Mouse (Mus musculus) limb, embryonic 14.5 days (tissue): ENCODE measurements around the gene Vtn. TPM values are rescaled to one million over a fixed set of nuclear protein-coding genes. Genes with fewer than 3 reads are reported as not detected.

Experiments used
- ATAC-seq: fragments of 200-750 bp; cut with Nextera tagmentation; 2 replicates; pipeline ENCODE4 v1.8.0; 2017; ENCODE audit warnings: low read depth, moderate number of reproducible peaks, moderate TSS enrichment; ENCODE audit not compliant: low FRiP score
- DNase-seq: peaks from one replicate; pipeline ENCODE4 v3.0.0-alpha.2; 2015; ENCODE audit warnings: low spot score
- H3K27ac ChIP-seq: fragments of 300-500 bp; sonication (generic); replicated peaks from 2 replicates; pipeline ENCODE4 v1.5.1; 2014; ENCODE audit warnings: low read depth, mild to moderate bottlenecking, low read length, moderate library complexity, mixed read lengths
- H3K27me3 ChIP-seq: fragments of 300-500 bp; sonication (generic); 2 replicates; pipeline ENCODE4 v1.6.1; 2014; ENCODE audit warnings: low read length, mixed read lengths; ENCODE audit not compliant: control insufficient read depth, insufficient read depth
- H3K36me3 ChIP-seq: fragments of 300-500 bp; sonication (generic); 2 replicates; pipeline ENCODE4 v1.6.1; 2014; ENCODE audit warnings: mild to moderate bottlenecking, low read length, moderate library complexity, mixed read lengths; ENCODE audit not compliant: control insufficient read depth, insufficient read depth
- H3K4me1 ChIP-seq: fragments of 300-500 bp; sonication (generic); 2 replicates; pipeline ENCODE4 v1.6.1; 2014; ENCODE audit warnings: antibody characterized with exemption, low read length, mixed read lengths; ENCODE audit not compliant: control insufficient read depth, insufficient read depth
- H3K4me2 ChIP-seq: fragments of 300-500 bp; sonication (generic); replicated peaks from 2 replicates; pipeline ENCODE4 v1.6.1; 2014; ENCODE audit warnings: low read depth, mild to moderate bottlenecking, low read length, moderate library complexity; ENCODE audit not compliant: severe bottlenecking
- H3K4me3 ChIP-seq: fragments of 300-500 bp; sonication (generic); replicated peaks from 2 replicates; pipeline ENCODE4 v1.5.1; 2014; ENCODE audit warnings: low read length
- H3K9ac ChIP-seq: fragments of 300-500 bp; sonication (generic); 2 replicates; pipeline ENCODE4 v1.6.1; 2014; ENCODE audit warnings: mild to moderate bottlenecking, low read depth, low read length, moderate library complexity; ENCODE audit not compliant: severe bottlenecking
- H3K9me3 ChIP-seq: fragments of 300-500 bp; sonication (generic); 2 replicates; pipeline ENCODE4 v1.6.1; 2016; ENCODE audit warnings: low read length; ENCODE audit not compliant: control insufficient read depth
- POLR2A ChIP-seq: fragments of 200-500 bp; IDR thresholded peaks from 2 replicates; pipeline ENCODE4 v1.8.0; 2012; ENCODE audit warnings: inconsistent platforms, mild to moderate bottlenecking, moderate library complexity, borderline replicate concordance; ENCODE audit not compliant: insufficient read depth, insufficient read length; ENCODE audit errors: extremely low read depth
- WGBS: fragments of 180-500 bp; shearing (Covaris S2); extraction: QIAGEN DNeasy Blood & Tissue Kit; methylation state at CpG from one replicate; pipeline ENCODE4 v1.1.7; 2014; 5-methylcytosine and 5-hydroxymethylcytosine counted together
- polyA plus RNA-seq, 2 experiments: library from polyadenylated mRNA; depleted of rRNA in 1 of 2; stranded (reverse) in 1 of 2; unstranded in 1 of 2; fragments of >200 nt; fragmentation: Nextera tagmentation in 1 of 2; extraction: Ambion mirVana in 1 of 2; gene quantifications; 2 replicates each; pipeline versions ENCODE4 v1.2.1 to v1.2.3; 2012 to 2014

The Vtn gene
- polyA plus RNA-seq, 2 experiments, result 0.41 to 1.3 TPM

GRCm38 (mm10) chr11:78551059-78551398, 52.1 kb downstream of the Vtn start:
- DNase-seq, result no peak
- WGBS, result 30% methylated on average over 6 of the region's 6 CpGs
- H3K9me3 ChIP-seq, result no peaks in the 10 kb centered on the region
- H3K4me2 ChIP-seq, result peak overlapping the region; percentile 79
- H3K27ac ChIP-seq, result peak overlapping the region; percentile 79
- no peaks in the 10 kb centered on the region for H3K27me3 ChIP-seq
- ATAC-seq, result peak; percentile 24
- H3K36me3 ChIP-seq, result no peaks in the 10 kb centered on the region
- TF ChIP-seq POLR2A, result no peak
- peak overlapping the region; percentile 63 for H3K9ac ChIP-seq
- peak overlapping the region; percentile 68 for H3K4me3 ChIP-seq
- H3K4me1 ChIP-seq, result peaks cover 15% of the 10 kb centered on the region

Other genes with a start within 250 kb of the Vtn start
- 58.7 and 61.7 TPM in 2 replicates for gene 2610507B11Rik, start 237.3 kb upstream of the Vtn start, polyA plus RNA-seq (2012; rRNA removed)
- gene 2610507B11Rik, start 237.3 kb upstream of the Vtn start, polyA plus RNA-seq (2014; fragmentation: Nextera tagmentation; extraction: Ambion mirVana), result 72.6 and 82.1 TPM in 2 replicates
- 0.40 and 0.58 TPM in 2 replicates for gene BC030499, start 208.2 kb upstream of the Vtn start, polyA plus RNA-seq (2012; rRNA removed)
- gene BC030499, start 208.2 kb upstream of the Vtn start, polyA plus RNA-seq (2014; fragmentation: Nextera tagmentation; extraction: Ambion mirVana), result 0.21 and 0.23 TPM in 2 replicates
- gene Spag5, start 197.6 kb upstream of the Vtn start, polyA plus RNA-seq (2012; rRNA removed), result 56.6 and 57.3 TPM in 2 replicates
- gene Spag5, start 197.6 kb upstream of the Vtn start, polyA plus RNA-seq (2014; fragmentation: Nextera tagmentation; extraction: Ambion mirVana), result 28.7 and 31.2 TPM in 2 replicates
- 9.2 and 11.9 TPM in 2 replicates for gene Aldoc, start 176.1 kb upstream of the Vtn start, polyA plus RNA-seq (2012; rRNA removed)
- gene Aldoc, start 176.1 kb upstream of the Vtn start, polyA plus RNA-seq (2014; fragmentation: Nextera tagmentation; extraction: Ambion mirVana), result 8.3 and 11.3 TPM in 2 replicates
- gene Pigs, start 170.7 kb upstream of the Vtn start, polyA plus RNA-seq (2012; rRNA removed), result 95.5 and 135 TPM in 2 replicates
- 79.7 and 88.4 TPM in 2 replicates for gene Pigs, start 170.7 kb upstream of the Vtn start, polyA plus RNA-seq (2014; fragmentation: Nextera tagmentation; extraction: Ambion mirVana)
- gene Unc119, start 155.6 kb upstream of the Vtn start, polyA plus RNA-seq (2012; rRNA removed), result 114 and 143 TPM in 2 replicates
- gene Unc119, start 155.6 kb upstream of the Vtn start, polyA plus RNA-seq (2014; fragmentation: Nextera tagmentation; extraction: Ambion mirVana), result 55.7 and 66.9 TPM in 2 replicates
- 0.96 and 1.1 TPM in 2 replicates for gene Foxn1, start 112.5 kb upstream of the Vtn start, polyA plus RNA-seq (2012; rRNA removed)
- gene Foxn1, start 112.5 kb upstream of the Vtn start, polyA plus RNA-seq (2014; fragmentation: Nextera tagmentation; extraction: Ambion mirVana), result 1.9 and 2.0 TPM in 2 replicates
- 0.03 TPM in 1 of 2 replicates, not detected in the other for gene Slc13a2, start 76.9 kb upstream of the Vtn start, polyA plus RNA-seq (2012; rRNA removed)
- 0.10 TPM in 1 of 2 replicates, not detected in the other for gene Slc13a2, start 76.9 kb upstream of the Vtn start, polyA plus RNA-seq (2014; fragmentation: Nextera tagmentation; extraction: Ambion mirVana)
- 14.8 and 20.9 TPM in 2 replicates for gene Slc46a1, start 33.4 kb upstream of the Vtn start, polyA plus RNA-seq (2012; rRNA removed)
- 19.9 and 20.3 TPM in 2 replicates for gene Slc46a1, start 33.4 kb upstream of the Vtn start, polyA plus RNA-seq (2014; fragmentation: Nextera tagmentation; extraction: Ambion mirVana)
- gene Sarm1, start 1.3 kb upstream of the Vtn start, polyA plus RNA-seq (2012; rRNA removed), result 2.1 TPM in 2 replicates
- gene Sarm1, start 1.3 kb upstream of the Vtn start, polyA plus RNA-seq (2014; fragmentation: Nextera tagmentation; extraction: Ambion mirVana), result 1.7 and 2.6 TPM in 2 replicates
- not detected in 2 replicates for gene Sebox, start 4.4 kb downstream of the Vtn start, polyA plus RNA-seq (2012; rRNA removed)
- not detected in 2 replicates for gene Sebox, start 4.4 kb downstream of the Vtn start, polyA plus RNA-seq (2014; fragmentation: Nextera tagmentation; extraction: Ambion mirVana)
- 30.2 and 39.8 TPM in 2 replicates for gene Tmem199, start 13.1 kb downstream of the Vtn start, polyA plus RNA-seq (2012; rRNA removed)
- gene Tmem199, start 13.1 kb downstream of the Vtn start, polyA plus RNA-seq (2014; fragmentation: Nextera tagmentation; extraction: Ambion mirVana), result 39.7 and 40.1 TPM in 2 replicates
- gene Poldip2, start 13.1 kb downstream of the Vtn start, polyA plus RNA-seq (2012; rRNA removed), result 110 and 111 TPM in 2 replicates
- gene Poldip2, start 13.1 kb downstream of the Vtn start, polyA plus RNA-seq (2014; fragmentation: Nextera tagmentation; extraction: Ambion mirVana), result 164 and 166 TPM in 2 replicates
- gene Tnfaip1, start 37.2 kb downstream of the Vtn start, polyA plus RNA-seq (2012; rRNA removed), result 55.7 and 58.5 TPM in 2 replicates
- 83.4 and 87.0 TPM in 2 replicates for gene Tnfaip1, start 37.2 kb downstream of the Vtn start, polyA plus RNA-seq (2014; fragmentation: Nextera tagmentation; extraction: Ambion mirVana)
- gene Ift20, start 37.3 kb downstream of the Vtn start, polyA plus RNA-seq (2012; rRNA removed), result 105 and 133 TPM in 2 replicates
- 176 and 185 TPM in 2 replicates for gene Ift20, start 37.3 kb downstream of the Vtn start, polyA plus RNA-seq (2014; fragmentation: Nextera tagmentation; extraction: Ambion mirVana)
- 42.6 and 44.5 TPM in 2 replicates for gene Tmem97, start 51.7 kb downstream of the Vtn start, polyA plus RNA-seq (2012; rRNA removed)
- gene Tmem97, start 51.7 kb downstream of the Vtn start, polyA plus RNA-seq (2014; fragmentation: Nextera tagmentation; extraction: Ambion mirVana), result 82.9 and 103 TPM in 2 replicates
- gene Nlk, start 198.3 kb downstream of the Vtn start, polyA plus RNA-seq (2012; rRNA removed), result 15.8 and 18.0 TPM in 2 replicates
- 10.1 and 11.9 TPM in 2 replicates for gene Nlk, start 198.3 kb downstream of the Vtn start, polyA plus RNA-seq (2014; fragmentation: Nextera tagmentation; extraction: Ambion mirVana)